Mouse (Mus musculus) retina, embryonic 14.5 days (tissue): Measurements from ENCODE around the gene Glra2.
A peak's percentile ranks its signal among the peaks of the same experiment; 100 is the strongest.
"Not testable (repeated sequence)": the region's sequence is repeated elsewhere in the genome, so short reads cannot be mapped to it uniquely, and the experiment has no call there.

Experiments
- DNase-seq: peaks from one replicate; pipeline ENCODE4 v3.0.0-alpha.2; 2015; ENCODE audit warnings: low spot score

Gene Glra2

DNA sequence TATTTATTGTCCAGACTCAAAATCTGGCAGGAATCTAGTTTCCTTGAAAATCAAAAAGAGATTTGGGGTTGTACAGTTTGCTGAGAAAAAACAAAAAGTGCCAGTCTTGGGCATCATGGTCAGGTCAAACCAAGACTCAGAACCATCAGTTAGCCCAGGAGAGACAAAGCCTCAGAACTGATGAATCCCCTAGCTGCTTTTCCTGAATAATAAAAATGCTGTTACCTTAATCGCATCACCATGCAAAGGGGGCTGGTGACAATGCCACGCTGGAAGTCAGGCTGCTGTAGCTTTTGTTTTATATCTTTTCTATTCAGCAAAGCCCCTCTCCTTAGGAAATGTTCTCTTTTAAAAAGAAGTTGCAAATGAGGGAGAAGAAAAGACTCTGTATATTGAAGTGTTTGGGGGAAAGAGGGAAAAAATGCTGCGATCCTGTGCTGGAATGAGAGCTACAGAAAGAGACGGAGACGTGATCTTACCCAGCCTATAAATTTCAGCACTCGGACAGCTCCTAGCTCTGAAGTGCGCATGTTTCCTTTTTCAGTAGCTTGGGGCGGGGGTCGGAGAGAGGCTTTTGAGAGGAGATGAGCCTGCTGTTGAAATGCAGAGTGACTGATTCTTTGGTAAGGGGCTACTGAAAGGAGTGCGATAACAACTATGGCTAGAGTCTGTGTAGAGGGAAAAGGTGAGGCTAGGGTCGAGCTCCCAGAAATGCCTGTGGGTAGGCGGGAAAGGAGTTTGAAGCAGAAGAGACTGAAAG, at the start of gene Glra2:
TSS of gene Glra2 (minus strand) at position 455 of the 760 bp plus-strand sequence.
- DNase-seq: peak; percentile 73

DNA sequence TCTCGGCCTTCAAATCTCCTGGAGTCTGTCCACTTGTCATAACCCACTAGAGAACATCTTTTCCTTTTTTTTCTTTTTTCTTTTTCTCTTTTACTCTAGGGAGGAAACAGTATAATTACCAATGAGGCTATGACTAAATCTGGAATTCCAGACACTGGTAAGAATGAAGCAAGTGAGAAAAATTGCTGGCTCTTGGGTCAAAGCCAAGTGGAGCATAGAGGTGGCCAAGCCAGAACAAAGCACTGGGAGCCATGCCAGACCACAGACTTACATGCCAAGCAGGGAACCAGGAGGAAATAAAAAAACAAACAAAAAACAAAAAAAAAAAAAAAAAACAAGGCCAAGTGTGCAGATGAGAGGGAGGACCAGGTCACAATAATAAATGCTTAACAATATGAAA, 35.6 kb upstream of the Glra2 start:
- DNase-seq: no peak

DNA sequence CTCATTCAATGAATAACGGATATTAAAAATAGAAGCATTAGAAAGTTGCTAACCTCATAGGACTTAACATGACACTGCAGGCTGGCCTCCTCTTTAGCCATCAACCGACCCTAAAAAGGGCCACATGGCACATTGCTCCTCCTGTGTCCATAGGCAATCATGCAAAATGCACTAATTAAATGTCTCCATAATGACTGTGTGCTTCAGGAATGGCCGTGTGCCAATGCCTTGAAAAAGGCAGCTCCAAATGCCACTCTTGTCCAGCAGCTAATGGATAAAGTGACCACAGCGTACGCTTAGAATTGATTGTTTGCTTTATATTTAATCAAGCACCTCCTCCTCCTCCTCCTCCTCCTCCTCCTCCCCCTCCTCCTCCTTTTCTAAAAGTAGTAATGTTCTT, 17.4 kb upstream of the Glra2 start:
- DNase-seq: no peak

DNA sequence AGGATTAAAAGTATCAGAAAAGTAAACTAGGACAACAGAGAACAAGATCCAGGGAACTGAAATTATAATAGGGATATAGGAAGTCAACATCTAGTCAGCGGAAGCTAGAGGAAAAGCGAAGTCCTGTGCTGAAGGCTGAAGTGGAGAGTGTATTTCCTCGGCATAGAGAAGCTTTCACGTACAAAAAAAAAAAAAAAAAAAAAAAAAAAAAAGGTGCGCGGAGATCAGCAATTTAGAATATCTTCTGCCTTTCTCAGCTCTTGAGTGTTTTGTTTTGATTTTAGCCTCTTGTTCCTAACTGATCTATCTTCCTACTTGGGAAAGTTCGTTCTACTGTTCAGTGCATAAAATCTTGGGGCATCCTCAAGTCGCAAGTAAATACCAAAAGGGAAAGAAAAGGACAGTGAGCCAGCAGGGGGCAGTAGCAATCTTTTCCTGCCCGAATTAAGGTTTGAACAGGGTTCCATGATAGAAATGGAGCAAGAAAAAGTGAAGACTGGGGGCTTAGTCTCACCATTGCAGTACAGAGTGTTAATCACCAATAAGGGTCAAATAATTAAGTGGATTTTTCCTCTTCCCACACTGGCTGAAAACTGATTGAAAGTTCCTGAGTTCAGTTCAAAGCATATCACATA, 623 bp upstream of the Glra2 start:
- peak; percentile 67 for DNase-seq

DNA sequence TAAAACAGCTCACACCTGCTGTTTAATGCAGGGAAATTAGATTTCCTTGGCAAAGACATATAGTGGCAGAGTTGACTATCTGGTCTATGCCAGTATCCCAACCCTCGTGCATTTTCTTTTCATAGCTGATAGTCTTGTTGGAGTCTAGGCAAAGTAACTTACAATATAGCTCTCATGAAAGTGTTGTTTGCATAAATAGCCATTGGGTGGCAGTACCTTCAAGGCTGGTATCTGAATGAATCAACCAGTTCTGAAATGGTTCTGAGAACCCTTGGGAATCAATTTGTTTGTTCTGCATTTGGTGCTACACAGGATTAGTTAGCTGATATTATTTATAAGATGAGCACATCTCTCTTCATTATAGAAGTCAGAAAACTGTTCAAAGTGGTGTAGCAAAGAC, 133.6 kb downstream of the Glra2 start:
- no peak for DNase-seq

DNA sequence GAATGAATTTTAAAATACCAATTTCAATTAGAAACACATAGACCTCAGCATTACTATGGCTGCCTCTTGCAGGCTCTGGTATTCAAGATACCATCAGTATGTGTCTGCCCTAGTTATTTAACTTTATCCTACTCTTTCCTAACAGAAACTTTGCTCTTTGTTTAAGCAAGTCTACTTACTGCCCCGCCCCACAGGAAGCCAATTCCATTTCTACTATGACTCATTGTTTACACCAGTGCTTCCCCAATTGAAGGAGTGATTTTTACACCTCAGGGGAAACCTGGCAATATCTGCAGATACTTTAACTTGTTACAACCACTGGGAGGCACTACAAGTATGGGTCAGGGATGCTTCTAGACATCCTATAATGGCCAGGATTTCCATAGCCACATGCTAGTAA, 136.0 kb downstream of the Glra2 start:
- DNase-seq: no peak

DNA sequence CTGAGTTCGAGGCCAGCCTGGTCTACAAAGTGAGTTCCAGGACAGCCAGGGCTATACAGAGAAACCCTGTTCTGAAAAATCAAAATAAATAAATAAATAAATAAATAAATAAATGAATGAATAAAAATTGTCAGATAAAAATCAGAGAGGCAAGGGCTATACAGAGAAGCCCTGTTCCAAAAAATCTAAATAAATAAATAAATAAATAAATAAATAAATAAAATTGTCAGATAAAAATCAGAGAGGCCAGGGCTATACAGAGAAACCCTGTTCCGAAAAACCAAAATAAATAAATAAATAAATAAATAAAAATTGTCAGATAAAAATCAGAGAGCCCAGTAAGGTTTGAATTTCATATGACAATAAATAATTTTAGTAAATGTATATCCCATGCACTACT, 144.2 kb downstream of the Glra2 start:
- DNase-seq: not testable (repeated sequence)

- DNase-seq: no peak
These were observed 170.6 kb downstream of the Glra2 start for GRCm38 (mm10) chrX:165156549-165156948.

DNA sequence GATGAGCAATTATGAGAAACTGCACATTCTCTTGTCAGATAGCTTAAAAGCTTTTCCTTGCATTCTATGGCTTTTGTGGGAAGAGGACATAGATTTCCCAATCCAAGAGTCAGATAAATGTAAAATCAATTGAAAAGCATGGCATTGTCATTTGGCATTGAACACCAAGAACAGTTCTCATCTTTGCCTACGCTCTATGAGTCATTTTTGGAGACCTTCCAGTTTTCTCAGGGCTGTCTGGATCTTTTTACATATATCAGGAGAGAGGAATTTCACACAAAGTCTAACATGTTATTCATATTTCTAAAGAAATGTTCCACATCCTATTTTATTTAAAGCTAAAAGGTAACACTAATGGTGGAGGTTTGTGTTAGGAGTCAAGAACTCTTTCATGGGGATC, 223.0 kb downstream of the Glra2 start:
- no peak for DNase-seq
